Mouse (Mus musculus) embryo, embryonic 11.5 days (tissue): ENCODE measurements around the gene Exoc2.

ENCODE experiments used
- DNase-seq: peaks from one replicate; pipeline ENCODE4 v3.0.0-alpha.2; 2012; ENCODE audit warnings: low read depth, low spot score

Gene Exoc2

GRCm38 (mm10) chr13:30894015-30894634 lies 79.8 kb downstream of the Exoc2 start:
- DNase-seq = no peak

DNA sequence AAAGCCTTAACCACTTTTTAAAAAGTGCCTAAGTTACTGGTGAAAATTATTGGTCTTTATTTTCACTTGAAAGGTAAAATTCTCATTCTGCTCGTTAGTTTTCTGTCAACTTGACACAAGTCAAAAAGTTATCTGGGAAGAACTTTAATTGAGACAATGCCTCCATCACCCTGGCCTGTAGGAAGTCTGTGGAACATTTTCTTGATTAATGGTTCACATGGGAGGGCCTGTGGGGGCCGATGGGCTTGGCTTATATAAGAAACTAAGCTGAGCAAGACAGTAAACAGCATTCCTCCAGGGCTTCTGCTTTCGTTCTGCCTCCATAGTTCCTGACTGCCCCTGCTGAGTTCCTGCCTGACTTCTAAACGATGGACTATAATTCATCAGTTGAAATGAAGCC lies 81.6 kb downstream of the Exoc2 start:
- DNase-seq = no peak

- DNase-seq = no peak
Measured at GRCm38 (mm10) chr13:30891223-30891622, 82.7 kb downstream of the Exoc2 start.

DNA sequence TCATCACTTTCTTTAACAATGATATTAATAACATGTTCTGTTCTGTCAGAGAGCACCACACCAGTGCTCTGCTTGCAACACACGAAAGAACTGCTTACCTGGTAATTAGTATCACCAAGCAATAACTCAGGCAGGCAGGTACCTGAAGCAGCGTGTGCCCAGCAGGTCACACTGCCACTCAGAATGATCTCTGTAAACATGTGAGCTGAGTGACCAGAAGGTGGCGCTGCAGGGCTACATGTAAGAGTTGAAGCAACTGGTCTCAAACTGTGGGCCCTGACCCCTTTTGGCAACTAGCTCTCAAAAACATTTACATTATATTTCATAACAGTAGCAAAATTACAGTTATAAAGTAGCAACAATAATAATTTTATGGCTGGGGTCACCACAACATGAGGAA lies 85.4 kb downstream of the Exoc2 start:
- DNase-seq = peak; percentile 50

GRCm38 (mm10) chr13:30880310-30880709 lies 93.6 kb downstream of the Exoc2 start:
- DNase-seq = no peak

DNA sequence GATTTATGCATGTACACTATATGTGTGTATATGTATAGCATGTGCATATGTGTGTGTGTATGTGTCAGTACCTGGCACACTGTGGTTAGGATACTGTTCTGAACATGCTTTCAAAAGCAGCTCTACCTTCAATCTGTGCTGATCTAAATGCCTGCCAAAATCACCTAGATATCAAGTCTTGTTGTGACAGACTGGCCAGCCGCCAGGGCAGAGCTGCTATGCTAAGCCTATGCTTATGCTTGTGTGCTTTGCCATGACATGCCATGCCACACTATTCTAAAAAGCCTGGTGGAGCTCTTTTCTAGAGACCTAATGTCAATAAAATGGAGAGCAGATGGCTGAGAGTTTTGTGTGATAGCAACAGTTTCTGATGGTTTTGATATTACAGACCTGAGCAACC lies 94.0 kb downstream of the Exoc2 start:
- no peak for DNase-seq

GRCm38 (mm10) chr13:30875825-30876224 lies 98.1 kb downstream of the Exoc2 start:
- no peak for DNase-seq

- no peak for DNase-seq
Measured at GRCm38 (mm10) chr13:30873472-30873871, 100.4 kb downstream of the Exoc2 start.

DNA sequence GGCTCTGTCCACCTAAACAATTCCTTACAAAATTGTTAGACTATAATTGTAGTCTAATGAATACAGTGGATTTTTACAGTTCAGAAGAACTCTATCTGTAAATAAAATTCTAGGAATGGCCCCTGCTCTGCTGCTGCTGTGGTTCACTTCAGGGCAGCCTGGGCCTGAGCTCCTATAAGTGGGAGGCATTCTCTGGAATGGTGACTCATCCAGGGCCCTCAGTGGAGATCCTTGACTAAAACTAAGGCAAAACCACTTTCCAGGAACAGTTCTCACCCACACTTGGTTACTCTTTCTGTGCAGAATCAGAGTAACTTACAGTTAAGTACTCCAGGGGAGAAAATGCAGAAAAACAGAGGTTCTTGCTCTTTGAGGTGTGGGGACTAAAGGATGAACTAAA lies 108.4 kb downstream of the Exoc2 start:
- no peak for DNase-seq

DNA sequence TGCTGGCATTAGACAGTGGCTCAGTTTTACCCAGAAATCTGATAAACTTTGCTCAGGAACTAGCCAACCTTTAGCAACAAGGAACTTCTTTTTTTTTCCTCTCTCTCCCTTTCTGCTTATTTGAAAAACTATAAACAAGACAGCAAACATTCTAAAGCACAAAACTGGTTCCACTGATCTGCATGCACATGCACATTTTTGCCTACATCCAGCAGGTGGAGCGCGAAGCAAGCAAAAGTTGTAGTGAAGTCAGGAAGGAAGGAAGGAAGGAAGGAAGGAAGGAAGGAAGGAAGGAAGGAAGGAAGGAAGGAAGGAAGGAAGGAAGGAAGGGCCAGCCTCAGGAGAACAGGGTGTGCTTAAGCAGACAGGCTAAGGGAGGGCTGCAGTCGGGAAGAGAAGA lies 109.9 kb downstream of the Exoc2 start:
- no peak for DNase-seq

DNA sequence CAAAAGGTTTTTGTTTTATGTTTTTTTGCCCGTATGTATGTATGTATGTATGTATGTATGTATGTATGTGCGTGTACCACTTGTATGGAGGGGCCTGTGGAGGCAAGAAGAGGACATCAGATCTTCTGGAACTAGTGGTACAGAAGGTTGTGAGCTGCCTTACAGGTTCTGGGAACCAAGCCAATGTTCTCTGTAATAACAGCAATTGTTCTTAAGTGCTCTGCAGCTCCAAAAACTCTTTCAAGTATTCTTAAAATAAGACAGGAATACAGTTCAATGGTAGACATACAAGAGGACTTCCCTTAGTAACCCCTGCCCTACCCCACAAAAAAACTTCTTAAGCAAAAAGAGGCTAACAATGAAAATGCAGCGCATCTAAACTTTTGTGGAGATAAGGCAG lies 115.5 kb downstream of the Exoc2 start:
- DNase-seq = no peak

GRCm38 (mm10) chr13:30850736-30851135 lies 123.2 kb downstream of the Exoc2 start:
- no peak for DNase-seq

GRCm38 (mm10) chr13:30848001-30848400 lies 125.9 kb downstream of the Exoc2 start:
- DNase-seq = no peak

GRCm38 (mm10) chr13:30846506-30846905 lies 127.4 kb downstream of the Exoc2 start:
- no peak for DNase-seq

- DNase-seq = no peak
Measured at GRCm38 (mm10) chr13:30843049-30843448, 130.8 kb downstream of the Exoc2 start.

- no peak for DNase-seq
Measured at GRCm38 (mm10) chr13:30841843-30842242, 132.1 kb downstream of the Exoc2 start.

DNA sequence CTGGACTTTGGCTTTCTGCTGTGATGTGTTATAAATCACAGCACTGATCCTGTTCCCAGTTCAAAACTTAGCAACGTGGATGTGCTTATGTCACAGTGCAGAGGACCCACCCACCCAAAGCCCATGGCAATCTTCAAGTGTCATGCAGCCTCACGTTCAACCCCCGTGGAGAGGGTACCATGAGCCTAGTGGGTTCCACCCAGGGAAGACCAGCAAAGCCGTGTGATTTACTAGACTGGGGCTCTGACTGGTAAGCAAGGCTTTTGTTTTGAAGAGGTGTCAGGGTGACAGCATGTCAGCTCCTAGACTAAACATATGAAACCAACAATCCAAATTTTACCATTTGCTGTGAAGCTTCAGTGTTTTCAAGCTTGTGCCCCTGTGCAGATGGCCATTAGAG lies 132.6 kb downstream of the Exoc2 start:
- no peak for DNase-seq

DNA sequence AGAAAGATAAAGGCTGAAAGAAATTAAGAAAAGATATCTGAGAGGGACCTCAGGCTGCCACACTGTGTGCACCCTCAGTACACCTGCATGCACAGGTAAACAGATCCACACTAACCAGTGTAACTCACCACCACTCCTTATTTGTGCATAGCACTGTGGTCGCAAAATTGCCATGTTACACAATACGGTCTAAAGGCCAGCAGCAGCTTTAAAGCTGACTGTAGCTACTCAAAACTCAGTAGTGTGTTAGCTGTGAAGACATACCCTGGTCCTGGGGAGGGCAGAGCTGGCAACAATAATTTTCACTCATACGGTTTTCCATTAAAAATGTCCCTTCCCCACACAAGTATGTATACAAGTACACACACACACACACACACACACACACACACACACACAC lies 133.2 kb downstream of the Exoc2 start:
- DNase-seq = no peak

DNA sequence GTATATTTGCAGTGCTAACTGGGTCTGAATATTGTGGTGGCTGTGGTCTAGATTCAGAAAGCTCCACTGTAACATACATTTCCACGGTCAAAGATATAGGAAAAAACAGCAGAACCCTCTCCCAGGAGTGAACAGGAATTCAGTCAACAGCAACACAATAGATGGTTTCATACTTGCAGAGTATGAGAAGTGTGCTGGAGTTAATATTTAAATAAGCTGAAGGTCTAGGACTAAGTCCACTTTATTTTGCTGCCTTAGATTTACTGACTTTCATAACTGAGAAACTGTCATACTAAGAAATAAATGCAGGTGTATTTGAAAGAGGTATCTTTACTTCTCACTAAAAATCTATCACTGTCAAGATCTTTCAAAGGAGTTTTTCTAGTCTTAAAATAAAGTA lies 137.6 kb downstream of the Exoc2 start:
- no peak for DNase-seq

GRCm38 (mm10) chr13:30834859-30835258 lies 139.0 kb downstream of the Exoc2 start:
- no peak for DNase-seq

GRCm38 (mm10) chr13:30834349-30834748 lies 139.5 kb downstream of the Exoc2 start:
- no peak for DNase-seq

- DNase-seq = no peak
Measured at GRCm38 (mm10) chr13:30833476-30834149, 140.3 kb downstream of the Exoc2 start.

GRCm38 (mm10) chr13:30831369-30831768 lies 142.5 kb downstream of the Exoc2 start:
- DNase-seq = no peak

- no peak for DNase-seq
Measured at GRCm38 (mm10) chr13:30826511-30826910, 147.4 kb downstream of the Exoc2 start.
